Mouse (Mus musculus) G1E (cell line): ENCODE measurements at regions not wholly inside any gene's neighbourhood (a gene's known extent, or its start where the extent isn't known, plus 50 kb on each side); places are given as distances from the start of the nearest gene placed in this dataset.

ENCODE experiments used
- CTCF ChIP-seq: IDR thresholded peaks from 2 replicates; pipeline ENCODE4 v1.5.1; 2012; ENCODE audit warnings: low read depth, low read length, inconsistent platforms, mixed read lengths
- TAL1 ChIP-seq: conservative IDR thresholded peaks from 2 replicates; pipeline ENCODE4 v1.6.1; 2012; ENCODE audit warnings: low read depth, low read length, inconsistent platforms, mixed read lengths

DNA sequence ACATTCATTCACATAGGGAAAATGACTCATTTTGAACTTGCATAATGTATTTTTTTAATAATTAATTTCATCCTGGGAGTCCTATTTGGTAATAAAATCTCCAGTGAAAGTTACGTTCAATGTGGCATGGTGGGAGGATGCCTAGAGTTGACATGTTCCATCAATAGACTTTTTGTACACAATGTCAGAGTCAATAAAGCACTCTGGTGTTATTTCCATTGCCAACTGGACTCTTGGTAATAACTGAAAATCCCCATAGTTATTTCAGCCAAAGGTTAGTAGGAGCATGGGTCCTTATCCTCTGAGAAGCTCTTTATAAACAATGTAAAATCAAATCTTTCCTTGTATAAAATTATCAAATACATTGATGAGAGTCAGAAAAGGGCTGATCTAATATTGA, 87.3 kb downstream of the P2ry1 start:
- no peak for TF ChIP-seq CTCF
- no peak for TF ChIP-seq TAL1
